Mouse (Mus musculus) E14TG2a.4 (cell line): ENCODE data around the gene Uxs1.

ENCODE experiments used
- H3K27me3 ChIP-seq: 2 replicates; pipeline ENCODE4 v1.6.1; 2014; ENCODE audit warnings: low read length, control low read depth; ENCODE audit not compliant: insufficient read depth
- H3K36me3 ChIP-seq: 2 replicates; pipeline ENCODE4 v1.6.1; 2014; ENCODE audit warnings: low read length, control low read depth; ENCODE audit not compliant: insufficient read depth
- H3K4me1 ChIP-seq: replicated peaks from 2 replicates; pipeline ENCODE4 v1.6.1; 2014; ENCODE audit warnings: low read depth, low read length, control low read depth
- H3K4me3 ChIP-seq: replicated peaks from 2 replicates; pipeline ENCODE4 v1.5.1; 2014; ENCODE audit warnings: mild to moderate bottlenecking, low read length
- H3K9me3 ChIP-seq: 2 replicates; pipeline ENCODE4 v1.6.1; 2014; ENCODE audit warnings: low read length, control low read depth
- CTCF ChIP-seq: conservative IDR thresholded peaks from 2 replicates; pipeline ENCODE4 v1.5.1; 2014; ENCODE audit warnings: low read length
- NANOG ChIP-seq: IDR thresholded peaks from 2 replicates; pipeline ENCODE4 v1.6.1; 2014; ENCODE audit warnings: borderline replicate concordance, low read length, mixed read lengths
- POU5F1 ChIP-seq: IDR thresholded peaks from 2 replicates; pipeline ENCODE4 v1.6.1; 2014; ENCODE audit warnings: low read length, borderline replicate concordance

Uxs1 gene

DNA sequence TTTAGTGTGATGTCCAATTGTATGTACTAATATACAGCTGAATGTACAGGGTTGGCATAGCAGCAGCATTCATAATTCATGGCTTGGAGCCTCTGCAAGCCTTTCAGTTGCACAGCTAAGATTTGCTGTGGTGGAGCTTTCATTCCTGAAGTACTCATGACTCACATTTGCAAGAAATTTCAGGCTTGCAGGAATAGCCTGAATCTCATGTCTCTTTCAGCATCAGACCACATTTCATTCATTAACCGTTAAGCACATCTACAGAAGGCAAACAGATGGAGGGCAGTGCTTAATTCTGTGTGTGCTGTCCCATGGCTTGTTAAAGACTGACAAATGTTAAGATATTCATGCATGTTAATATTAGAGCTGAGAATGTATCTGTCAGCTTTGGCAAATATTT lies 94.9 kb downstream of the Uxs1 start:
- TF ChIP-seq CTCF (no peak), NANOG (no peak), POU5F1 (no peak)
- peaks cover 11% of the 10 kb centered on the region; the same call in 1 of the 2 replicates for H3K9me3 ChIP-seq
- H3K4me1 ChIP-seq: peaks cover 9% of the 10 kb centered on the region
- H3K4me3 ChIP-seq: no peak overlapping the region
- no peaks in the 10 kb centered on the region for H3K36me3 ChIP-seq
- peaks cover 7% of the 10 kb centered on the region; the same call in 1 of the 2 replicates for H3K27me3 ChIP-seq

DNA sequence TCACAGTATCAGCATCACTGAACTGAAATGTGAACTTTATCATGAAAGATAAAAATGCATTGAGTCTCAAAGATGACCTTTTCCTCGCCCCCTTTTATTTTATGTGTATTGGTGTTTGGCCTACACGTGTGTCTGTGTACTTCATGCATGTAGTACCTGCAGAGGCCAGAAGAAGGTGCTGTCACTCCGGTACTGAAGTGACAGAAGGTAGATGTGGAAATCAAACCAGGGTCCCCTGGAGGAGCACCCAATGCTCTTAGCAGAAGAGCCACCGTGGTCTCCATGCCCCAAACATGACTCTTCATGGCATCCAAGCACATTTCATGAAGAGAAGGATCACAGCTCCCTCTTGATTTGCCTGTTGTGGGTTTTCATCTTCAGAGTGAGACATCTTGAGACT lies 95.5 kb downstream of the Uxs1 start:
- TF ChIP-seq CTCF (peak; percentile 66), NANOG (no peak)
- no peaks in the 10 kb centered on the region for H3K36me3 ChIP-seq
- no peak overlapping the region for H3K4me3 ChIP-seq
- peaks cover 7% of the 10 kb centered on the region; the same call in 1 of the 2 replicates for H3K27me3 ChIP-seq
- peaks cover 11% of the 10 kb centered on the region; the same call in 1 of the 2 replicates for H3K9me3 ChIP-seq
- peaks cover 9% of the 10 kb centered on the region for H3K4me1 ChIP-seq

DNA sequence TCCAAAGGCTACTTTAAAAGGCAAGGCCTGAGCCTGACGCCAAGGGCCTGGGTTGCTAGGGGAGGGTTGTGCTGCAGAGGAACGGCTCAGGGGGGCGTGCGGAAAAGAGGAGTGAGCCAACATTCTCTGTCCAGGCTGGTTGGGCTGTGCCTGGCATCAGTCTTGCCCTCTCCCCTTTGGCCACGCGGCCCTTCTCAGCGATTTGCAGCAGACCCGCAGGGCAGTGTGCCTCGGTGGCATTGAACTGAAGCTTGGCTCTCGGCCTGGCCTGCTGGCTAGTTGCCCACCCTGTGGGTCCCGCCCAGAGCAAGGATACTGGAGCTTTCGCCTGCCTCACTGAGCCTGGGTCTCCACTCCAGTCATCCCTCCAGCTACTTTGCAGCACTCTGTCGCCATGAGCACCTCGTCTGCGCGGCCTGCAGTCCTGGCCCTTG lies 97.1 kb downstream of the Uxs1 start, which contains the start of gene 1500015O10Rik:
1500015O10Rik (plus strand) TSS at position 112 of the 434 bp plus-strand sequence.
- peaks cover 7% of the 10 kb centered on the region; the same call in 1 of the 2 replicates for H3K27me3 ChIP-seq
- H3K4me1 ChIP-seq: peaks cover 9% of the 10 kb centered on the region
- H3K4me3 ChIP-seq: peak within 1 kb of the TSS; percentile 71
- H3K9me3 ChIP-seq: peaks cover 11% of the 10 kb centered on the region; the same call in 1 of the 2 replicates
- H3K36me3 ChIP-seq: no peaks in the 10 kb centered on the region
- no peak for TF ChIP-seq POU5F1
- no peak for TF ChIP-seq NANOG
- TF ChIP-seq CTCF: no peak

DNA sequence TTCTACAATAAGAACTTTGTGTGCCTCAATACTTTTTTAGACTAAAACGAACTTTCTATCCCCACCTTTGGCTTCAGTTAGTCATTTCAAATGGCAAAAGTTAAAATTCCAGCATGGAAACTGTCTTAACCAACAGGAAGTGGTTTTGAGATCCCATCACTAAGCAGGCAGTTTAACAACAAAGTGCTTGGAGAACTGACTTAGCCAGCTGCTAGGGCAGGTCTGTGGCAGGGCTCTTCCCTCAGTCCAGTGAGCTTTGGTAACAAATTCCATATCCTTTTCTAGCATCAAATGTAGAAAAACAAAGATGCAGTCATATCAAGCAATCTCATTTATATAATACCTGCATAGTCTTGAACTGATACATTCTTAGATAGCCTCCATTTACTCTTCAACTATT lies 105.1 kb downstream of the Uxs1 start:
- H3K4me3 ChIP-seq: no peak overlapping the region
- no peak for TF ChIP-seq CTCF
- no peak for TF ChIP-seq POU5F1
- no peak for TF ChIP-seq NANOG
- H3K4me1 ChIP-seq: no peaks in the 10 kb centered on the region
- no peaks in the 10 kb centered on the region for H3K27me3 ChIP-seq
- H3K9me3 ChIP-seq: peaks cover 9% of the 10 kb centered on the region; the same call in 1 of the 2 replicates
- H3K36me3 ChIP-seq: no peaks in the 10 kb centered on the region

DNA sequence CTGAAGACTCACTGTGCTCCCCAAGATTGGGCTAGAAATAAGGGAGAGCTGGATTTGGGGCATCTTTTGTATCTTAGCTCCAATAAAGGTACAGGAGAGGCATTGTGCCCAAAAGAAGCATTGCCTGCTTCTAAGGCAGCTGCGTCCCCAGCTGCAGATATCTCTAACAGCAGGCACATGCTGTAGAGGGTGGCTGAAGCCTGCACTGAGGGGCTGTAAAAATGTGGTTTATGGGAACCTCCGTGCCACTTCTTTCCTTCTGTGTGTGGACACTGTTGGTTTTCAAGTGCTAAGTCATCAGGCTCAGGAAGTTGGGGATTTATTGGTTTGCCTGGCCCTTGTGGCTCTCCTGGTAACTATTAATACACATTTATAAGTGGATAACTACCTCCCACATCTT lies 108.8 kb downstream of the Uxs1 start:
- Histone ChIP-seq H3K27me3 (no peaks in the 10 kb centered on the region), H3K9me3 (peaks cover 9% of the 10 kb centered on the region; the same call in 1 of the 2 replicates), H3K4me1 (no peaks in the 10 kb centered on the region), H3K36me3 (no peaks in the 10 kb centered on the region), H3K4me3 (no peak overlapping the region)
- TF ChIP-seq NANOG (no peak), POU5F1 (no peak), CTCF (no peak)

DNA sequence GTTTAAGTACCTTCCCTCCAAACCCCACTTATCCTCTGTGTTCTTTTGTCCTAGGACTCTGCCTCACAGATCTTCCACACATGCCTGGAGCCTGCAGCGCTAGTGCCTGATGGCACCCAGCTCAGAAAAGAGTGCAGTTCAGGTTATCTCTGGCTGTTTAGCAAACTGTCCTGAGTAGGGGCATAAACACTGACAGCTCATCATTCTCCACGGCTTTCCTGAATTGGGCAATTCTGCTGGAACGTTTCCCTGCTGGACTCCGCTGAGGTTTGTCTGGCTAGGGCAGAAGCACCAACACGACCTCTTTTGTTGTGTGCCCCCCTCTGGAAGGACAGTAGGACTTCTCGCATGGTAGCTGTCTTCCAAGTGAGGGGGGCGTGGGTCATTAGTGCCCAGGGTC lies 109.6 kb downstream of the Uxs1 start:
- Histone ChIP-seq H3K4me1 (no peaks in the 10 kb centered on the region), H3K4me3 (no peak overlapping the region), H3K27me3 (no peaks in the 10 kb centered on the region), H3K36me3 (no peaks in the 10 kb centered on the region), H3K9me3 (peaks cover 4% of the 10 kb centered on the region; the same call in 1 of the 2 replicates)
- TF ChIP-seq CTCF (no peak), NANOG (no peak), POU5F1 (no peak)

DNA sequence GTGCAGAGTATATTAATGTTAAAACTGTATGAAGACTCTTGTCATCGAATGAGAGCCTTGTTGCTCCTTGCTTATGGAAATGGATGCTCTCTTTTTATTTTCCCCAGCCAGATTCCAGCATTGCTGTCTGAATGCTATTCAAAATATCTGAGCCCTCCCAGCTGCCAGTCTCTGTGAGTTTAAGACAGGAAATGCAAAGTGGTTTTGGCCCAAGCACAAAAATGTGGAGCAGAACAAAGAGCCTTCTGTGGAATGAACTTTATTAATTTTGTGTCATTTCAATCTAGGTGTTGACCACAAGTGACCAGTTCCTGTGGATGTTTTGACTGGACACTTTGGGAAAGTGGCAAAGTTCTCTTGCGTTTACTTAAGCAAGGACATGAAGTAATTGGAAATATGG lies 112.8 kb downstream of the Uxs1 start:
- H3K27me3 ChIP-seq: no peaks in the 10 kb centered on the region
- H3K9me3 ChIP-seq: no peaks in the 10 kb centered on the region
- H3K36me3 ChIP-seq: no peaks in the 10 kb centered on the region
- no peak for TF ChIP-seq POU5F1
- no peak for TF ChIP-seq NANOG
- no peak for TF ChIP-seq CTCF
- no peak overlapping the region for H3K4me3 ChIP-seq
- H3K4me1 ChIP-seq: no peaks in the 10 kb centered on the region

DNA sequence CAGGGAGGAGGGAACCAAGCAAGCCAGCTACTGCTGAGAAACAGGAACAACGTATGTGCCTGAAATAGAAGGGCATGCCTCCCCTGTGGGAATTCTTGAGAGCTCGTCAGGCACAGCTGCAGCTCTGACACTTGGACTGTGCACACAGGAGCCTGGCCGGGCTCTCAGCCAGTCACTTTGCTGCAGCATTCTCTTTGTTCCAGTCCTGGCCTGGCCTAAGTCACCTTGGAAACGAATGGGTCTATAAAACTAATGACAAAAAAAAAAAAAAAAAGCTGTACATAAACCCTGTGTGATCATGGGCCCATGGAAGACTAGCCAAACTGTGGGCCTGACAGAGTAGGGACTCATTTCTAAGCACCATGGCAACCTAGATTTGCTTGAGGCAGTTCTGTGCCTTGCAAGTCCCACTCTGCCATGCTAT lies 129.0 kb downstream of the Uxs1 start:
- TF ChIP-seq CTCF (no peak), NANOG (no peak), POU5F1 (no peak)
- Histone ChIP-seq H3K4me3 (no peak overlapping the region), H3K9me3 (peaks cover 10% of the 10 kb centered on the region), H3K36me3 (no peaks in the 10 kb centered on the region), H3K4me1 (peaks cover 9% of the 10 kb centered on the region; the same call in 1 of the 2 replicates), H3K27me3 (peaks cover 4% of the 10 kb centered on the region; the same call in 1 of the 2 replicates)
